Mouse (Mus musculus): ENCODE results near the gene Mat2b. TPM values are rescaled to one million over a fixed set of nuclear protein-coding genes. Genes with fewer than 3 reads are reported as not detected.
"Not testable (repeated sequence)": the region's sequence is repeated elsewhere in the genome, so short reads cannot be mapped to it uniquely, and the experiment has no call there.

Mat2b gene
- polyA plus RNA-seq, 1 experiment from 2014 or later, result 94.2 TPM

DNA sequence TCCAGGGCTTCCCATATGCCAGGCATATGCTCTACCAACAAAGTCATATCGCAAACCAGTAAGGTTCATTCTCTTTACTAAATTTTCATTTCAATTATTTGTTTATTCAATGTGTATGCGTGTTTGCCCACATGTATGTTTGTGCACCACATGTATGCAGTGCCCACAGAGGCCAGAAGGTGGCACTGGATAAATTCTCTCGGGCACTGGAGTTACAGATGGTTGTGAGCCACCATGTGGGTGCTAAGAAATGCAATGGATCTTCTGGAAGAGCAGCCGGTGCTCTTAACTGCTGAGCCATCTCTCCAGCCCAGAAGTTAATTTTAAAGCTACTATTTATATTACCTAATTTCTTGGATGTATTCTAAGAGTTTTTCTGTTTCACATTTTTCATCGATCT lies 20.5 kb upstream of the Mat2b start:
- no peak overlapping the region for H3K27ac ChIP-seq (ENCODE audit: low read depth, low read length)
- DNase-seq (ENCODE audit: low spot score) (no peak), ATAC-seq (replicated peaks; ENCODE audit: low FRiP score) (no peak)
- no peak overlapping the region for H3K4me2 ChIP-seq
- 94% methylated on average over 5 of the region's 5 CpGs for WGBS
- no peak overlapping the region for H3K4me3 ChIP-seq (ENCODE audit: low read depth, low read length)
- H3K4me1 ChIP-seq (replicated peaks; ENCODE audit: control insufficient read depth, insufficient read depth, low read length), result no peaks in the 10 kb centered on the region
- H3K36me3 ChIP-seq (ENCODE audit: control insufficient read depth, insufficient read depth, low read length), result peaks cover 74% of the 10 kb centered on the region
- H3K9me3 ChIP-seq (ENCODE audit: control insufficient read depth, low read length), result no peaks in the 10 kb centered on the region
- no peak overlapping the region for H3K9ac ChIP-seq (ENCODE audit: low read depth, low read length)
- H3K27me3 ChIP-seq (replicated peaks; ENCODE audit: control insufficient read depth, insufficient read depth, low read length), result no peaks in the 10 kb centered on the region

DNA sequence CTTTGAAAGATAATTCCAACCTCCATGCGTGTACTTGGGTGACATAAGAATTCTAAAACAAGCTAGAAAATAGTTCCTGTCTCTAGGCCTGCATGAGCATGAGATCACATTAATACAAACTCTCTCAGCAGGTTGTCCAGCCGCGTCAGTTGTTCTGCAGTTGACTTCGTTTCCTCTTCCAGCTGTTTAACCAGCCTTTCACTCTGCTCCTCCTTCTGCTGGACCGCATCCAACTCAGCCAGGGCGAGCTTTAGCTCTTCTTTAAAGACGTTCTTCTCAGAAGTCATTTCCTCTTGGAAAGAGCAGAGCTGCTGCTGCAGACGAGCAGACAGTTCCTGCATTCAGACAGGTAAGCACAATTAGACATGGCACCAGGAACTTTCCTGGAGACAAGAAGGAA lies 18.9 kb upstream of the Mat2b start:
- ATAC-seq (replicated peaks; ENCODE audit: low FRiP score) (no peak), DNase-seq (ENCODE audit: low spot score) (no peak)
- no peak overlapping the region for H3K4me3 ChIP-seq (ENCODE audit: low read depth, low read length)
- H3K27ac ChIP-seq (ENCODE audit: low read depth, low read length), result no peak overlapping the region
- H3K9me3 ChIP-seq (ENCODE audit: control insufficient read depth, low read length), result no peaks in the 10 kb centered on the region
- no peaks in the 10 kb centered on the region for H3K27me3 ChIP-seq (replicated peaks; ENCODE audit: control insufficient read depth, insufficient read depth, low read length)
- 92% methylated on average over 8 of the region's 8 CpGs for WGBS
- H3K4me1 ChIP-seq (replicated peaks; ENCODE audit: control insufficient read depth, insufficient read depth, low read length), result no peaks in the 10 kb centered on the region
- no peak overlapping the region for H3K4me2 ChIP-seq
- H3K9ac ChIP-seq (ENCODE audit: low read depth, low read length), result no peak overlapping the region
- peaks cover 76% of the 10 kb centered on the region for H3K36me3 ChIP-seq (ENCODE audit: control insufficient read depth, insufficient read depth, low read length)

DNA sequence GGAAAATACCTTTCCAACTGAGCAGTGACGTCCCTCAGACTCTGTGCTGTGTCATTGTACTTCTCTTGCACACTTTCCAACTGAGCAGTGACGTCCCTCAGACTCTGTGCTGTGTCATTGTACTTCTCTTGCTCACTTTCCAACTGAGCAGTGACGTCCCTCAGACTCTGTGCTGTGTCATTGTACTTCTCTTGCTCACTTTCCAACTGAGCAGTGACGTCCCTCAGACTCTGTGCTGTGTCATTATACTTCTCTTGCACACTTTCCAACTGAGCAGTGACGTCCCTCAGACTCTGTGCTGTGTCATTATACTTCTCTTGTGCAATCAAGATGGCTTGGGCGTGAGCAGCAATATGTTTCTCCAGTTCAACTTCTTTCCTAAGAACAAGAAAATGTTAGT lies 14.9 kb upstream of the Mat2b start:
- H3K4me2 ChIP-seq; H3K4me1 ChIP-seq (replicated peaks; ENCODE audit: control insufficient read depth, insufficient read depth, low read length); H3K27me3 ChIP-seq (replicated peaks; ENCODE audit: control insufficient read depth, insufficient read depth, low read length); H3K27ac ChIP-seq (ENCODE audit: low read depth, low read length); H3K9ac ChIP-seq (ENCODE audit: low read depth, low read length); DNase-seq (ENCODE audit: low spot score); ATAC-seq (replicated peaks; ENCODE audit: low FRiP score); H3K9me3 ChIP-seq (ENCODE audit: control insufficient read depth, low read length); H3K4me3 ChIP-seq (ENCODE audit: low read depth, low read length): not testable (repeated sequence)
- WGBS, result 84% methylated on average over 6 of the region's 6 CpGs
- H3K36me3 ChIP-seq (ENCODE audit: control insufficient read depth, insufficient read depth, low read length), result peaks cover 71% of the 10 kb centered on the region

DNA sequence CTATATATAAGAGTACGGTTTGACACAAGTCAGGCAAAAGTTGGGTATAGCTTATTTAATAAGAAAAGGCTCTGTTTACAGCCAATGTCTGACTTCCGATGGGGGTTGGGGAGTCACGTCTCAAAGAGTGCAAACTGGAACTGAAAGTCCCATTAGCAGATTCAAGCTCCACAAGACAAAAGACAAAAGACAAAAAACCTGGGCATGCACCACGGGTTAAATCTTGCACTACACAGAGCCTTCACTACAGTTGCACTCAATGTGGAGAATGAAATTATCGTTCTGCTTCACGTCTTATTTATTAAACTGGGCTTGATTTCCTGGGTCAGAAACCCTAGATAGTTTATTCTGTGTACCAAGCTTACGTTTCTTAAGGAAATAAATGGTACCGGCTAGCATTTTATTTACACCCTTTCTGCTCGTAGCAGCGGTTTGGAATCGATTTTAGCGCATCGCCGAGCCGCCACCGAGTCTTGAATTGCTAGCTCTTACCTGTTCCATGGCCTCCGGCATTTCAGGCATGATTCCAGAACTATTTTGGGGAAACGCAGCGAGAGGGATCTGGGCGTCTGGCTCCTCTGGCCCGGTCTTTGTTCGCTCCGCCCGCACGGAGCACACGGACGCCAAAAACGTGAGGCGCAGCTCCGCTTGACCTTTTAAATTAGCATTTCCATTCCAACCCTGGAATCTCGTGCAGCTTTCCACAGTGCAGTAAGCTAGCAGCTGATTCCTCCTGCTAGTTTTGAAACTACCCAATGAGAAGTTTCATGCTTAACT lies 504 bp downstream of the Mat2b start:
- ATAC-seq (replicated peaks; ENCODE audit: low FRiP score), result peak; percentile 14
- peak overlapping the region; percentile 89 for H3K4me3 ChIP-seq (ENCODE audit: low read depth, low read length)

DNA sequence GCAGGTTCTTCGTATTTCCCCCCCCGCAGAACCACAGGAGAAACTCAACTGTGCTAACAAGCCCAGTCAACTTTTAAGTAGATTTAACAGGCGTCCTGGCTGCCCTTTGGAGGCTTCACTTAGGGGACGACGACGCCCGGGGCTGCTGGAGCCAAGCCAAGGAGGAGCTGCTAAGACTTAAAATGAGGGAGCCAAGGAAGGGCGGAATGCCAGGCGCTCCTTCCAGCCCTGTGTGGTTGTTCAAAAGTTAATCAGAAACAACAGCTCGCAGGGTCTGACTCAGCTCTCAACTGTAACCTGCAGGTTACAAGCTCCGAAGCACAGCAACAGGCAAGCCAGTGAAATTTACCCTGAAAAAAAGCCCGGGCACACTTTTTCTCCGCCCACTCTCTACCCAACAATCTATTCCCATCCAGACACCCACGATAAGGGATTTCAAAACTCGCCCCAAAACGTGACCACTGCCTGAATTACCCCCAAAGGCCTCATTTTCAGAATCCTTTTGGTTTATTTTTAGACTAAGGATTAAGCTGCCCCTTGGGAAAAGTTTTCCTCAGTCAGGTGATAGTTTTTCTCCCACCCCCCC lies 1.5 kb downstream of the Mat2b start:
- Histone ChIP-seq H3K27ac (ENCODE audit: low read depth, low read length) (peak overlapping the region; percentile 100), H3K9me3 (ENCODE audit: control insufficient read depth, low read length) (no peaks in the 10 kb centered on the region), H3K4me2 (peak overlapping the region; percentile 99), H3K36me3 (ENCODE audit: control insufficient read depth, insufficient read depth, low read length) (no peaks in the 10 kb centered on the region), H3K9ac (ENCODE audit: low read depth, low read length) (peak overlapping the region; percentile 89), H3K4me3 (ENCODE audit: low read depth, low read length) (peak overlapping the region; percentile 89), H3K4me1 (replicated peaks; ENCODE audit: control insufficient read depth, insufficient read depth, low read length) (peaks cover 13% of the 10 kb centered on the region), H3K27me3 (replicated peaks; ENCODE audit: control insufficient read depth, insufficient read depth, low read length) (no peaks in the 10 kb centered on the region)
- peak; percentile 58 for ATAC-seq (replicated peaks; ENCODE audit: low FRiP score)
- DNase-seq (ENCODE audit: low spot score), result peak; percentile 70
- 1% methylated on average over 16 of the region's 16 CpGs for WGBS

More for the DNA sequence above, 504 bp downstream of the Mat2b start:
- Histone ChIP-seq H3K9me3 (ENCODE audit: control insufficient read depth, low read length) (no peaks in the 10 kb centered on the region; the same call in 1 of the 2 replicates), H3K4me2 (peak overlapping the region; percentile 99), H3K27me3 (replicated peaks; ENCODE audit: control insufficient read depth, insufficient read depth, low read length) (no peaks in the 10 kb centered on the region), H3K9ac (ENCODE audit: low read depth, low read length) (peak overlapping the region; percentile 89), H3K4me1 (replicated peaks; ENCODE audit: control insufficient read depth, insufficient read depth, low read length) (peaks cover 13% of the 10 kb centered on the region), H3K36me3 (ENCODE audit: control insufficient read depth, insufficient read depth, low read length) (no peaks in the 10 kb centered on the region), H3K27ac (ENCODE audit: low read depth, low read length) (peak overlapping the region; percentile 100)
- WGBS, result under 1% methylated on average over 31 of the region's 31 CpGs
- peak; percentile 65 for DNase-seq (ENCODE audit: low spot score)

DNA sequence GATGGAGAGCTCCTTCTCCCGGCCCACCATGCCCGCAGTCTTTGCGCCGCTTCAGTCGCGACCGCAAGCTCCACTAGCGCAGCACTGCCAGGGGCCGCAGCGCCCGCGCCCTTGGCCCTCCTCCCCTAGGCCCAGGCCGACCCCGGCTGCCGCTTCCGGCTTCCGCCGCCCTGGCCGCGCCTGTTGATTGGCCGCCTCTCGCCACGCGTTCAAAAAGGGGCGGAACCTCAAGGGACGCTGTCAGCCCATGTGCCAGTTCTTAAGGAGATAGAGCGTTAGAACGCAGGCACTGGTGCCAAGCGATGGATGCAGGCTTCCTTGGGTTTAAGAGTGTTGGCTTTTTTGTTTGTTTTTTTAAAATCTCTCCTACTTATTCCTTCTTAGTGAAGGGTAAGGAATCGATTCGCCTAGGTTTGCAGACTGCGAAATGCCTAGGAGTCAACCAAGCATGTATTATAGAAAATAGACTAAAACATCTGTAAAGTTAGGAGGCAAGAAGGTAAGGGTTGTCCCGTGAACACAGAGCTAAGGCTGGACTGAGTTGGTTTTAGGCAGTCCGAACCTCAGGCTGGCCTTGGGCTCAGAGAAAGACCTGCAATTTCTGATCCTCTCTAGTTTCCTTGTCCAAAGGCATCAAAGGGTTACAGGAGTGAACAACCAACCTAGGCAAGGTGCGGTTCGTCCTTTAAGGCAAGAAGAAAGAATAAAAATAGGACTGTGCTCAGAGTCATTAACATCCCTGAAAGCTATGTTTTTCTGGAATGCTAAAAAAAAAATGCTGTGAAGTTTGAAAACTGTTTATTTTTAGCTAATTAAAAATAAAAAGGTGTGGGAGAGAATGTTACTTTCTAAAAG lies 2.3 kb downstream of the Mat2b start:
- Histone ChIP-seq H3K9ac (ENCODE audit: low read depth, low read length) (peak overlapping the region; percentile 89), H3K27me3 (replicated peaks; ENCODE audit: control insufficient read depth, insufficient read depth, low read length) (no peaks in the 10 kb centered on the region), H3K27ac (ENCODE audit: low read depth, low read length) (peak overlapping the region; percentile 100), H3K4me3 (ENCODE audit: low read depth, low read length) (peak overlapping the region; percentile 89), H3K4me1 (replicated peaks; ENCODE audit: control insufficient read depth, insufficient read depth, low read length) (peaks cover 13% of the 10 kb centered on the region), H3K4me2 (peak overlapping the region; percentile 99), H3K9me3 (ENCODE audit: control insufficient read depth, low read length) (no peaks in the 10 kb centered on the region), H3K36me3 (ENCODE audit: control insufficient read depth, insufficient read depth, low read length) (no peaks in the 10 kb centered on the region)
- DNase-seq (ENCODE audit: low spot score) (peak; percentile 90), ATAC-seq (replicated peaks; ENCODE audit: low FRiP score) (peak; percentile 95)
- WGBS, result under 1% methylated on average over 36 of the region's 36 CpGs

DNA sequence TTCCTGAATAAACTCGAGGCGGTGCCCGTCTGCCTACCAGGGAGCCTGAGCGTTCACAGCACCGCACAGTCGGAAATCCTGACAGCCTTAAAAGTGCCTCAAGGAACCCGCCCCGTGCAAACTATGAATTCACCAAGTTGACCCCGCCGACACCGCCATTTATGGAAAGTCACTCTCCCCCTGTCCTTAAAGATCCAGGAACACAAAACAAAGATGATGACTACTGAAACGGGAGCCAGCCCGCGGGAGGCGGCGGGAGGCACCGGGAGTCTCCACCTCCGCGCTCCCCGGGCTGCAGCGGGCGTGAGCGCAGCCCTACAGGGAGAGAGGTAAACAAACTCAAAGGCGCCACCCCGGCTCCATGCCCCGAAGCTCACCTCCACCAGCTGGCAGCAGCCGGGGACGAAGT lies 2.9 kb downstream of the Mat2b start:
- Histone ChIP-seq H3K9ac (ENCODE audit: low read depth, low read length) (peak overlapping the region; percentile 89), H3K36me3 (ENCODE audit: control insufficient read depth, insufficient read depth, low read length) (peaks cover 3% of the 10 kb centered on the region; the same call in 1 of the 2 replicates), H3K4me2 (peak overlapping the region; percentile 99), H3K4me3 (ENCODE audit: low read depth, low read length) (peak overlapping the region; percentile 89), H3K27ac (ENCODE audit: low read depth, low read length) (peak overlapping the region; percentile 100), H3K27me3 (replicated peaks; ENCODE audit: control insufficient read depth, insufficient read depth, low read length) (no peaks in the 10 kb centered on the region), H3K9me3 (ENCODE audit: control insufficient read depth, low read length) (no peaks in the 10 kb centered on the region), H3K4me1 (replicated peaks; ENCODE audit: control insufficient read depth, insufficient read depth, low read length) (peaks cover 13% of the 10 kb centered on the region)
- ATAC-seq (replicated peaks; ENCODE audit: low FRiP score) (peak; percentile 76), DNase-seq (ENCODE audit: low spot score) (no peak)
- WGBS, result 1% methylated on average over 28 of the region's 28 CpGs

DNA sequence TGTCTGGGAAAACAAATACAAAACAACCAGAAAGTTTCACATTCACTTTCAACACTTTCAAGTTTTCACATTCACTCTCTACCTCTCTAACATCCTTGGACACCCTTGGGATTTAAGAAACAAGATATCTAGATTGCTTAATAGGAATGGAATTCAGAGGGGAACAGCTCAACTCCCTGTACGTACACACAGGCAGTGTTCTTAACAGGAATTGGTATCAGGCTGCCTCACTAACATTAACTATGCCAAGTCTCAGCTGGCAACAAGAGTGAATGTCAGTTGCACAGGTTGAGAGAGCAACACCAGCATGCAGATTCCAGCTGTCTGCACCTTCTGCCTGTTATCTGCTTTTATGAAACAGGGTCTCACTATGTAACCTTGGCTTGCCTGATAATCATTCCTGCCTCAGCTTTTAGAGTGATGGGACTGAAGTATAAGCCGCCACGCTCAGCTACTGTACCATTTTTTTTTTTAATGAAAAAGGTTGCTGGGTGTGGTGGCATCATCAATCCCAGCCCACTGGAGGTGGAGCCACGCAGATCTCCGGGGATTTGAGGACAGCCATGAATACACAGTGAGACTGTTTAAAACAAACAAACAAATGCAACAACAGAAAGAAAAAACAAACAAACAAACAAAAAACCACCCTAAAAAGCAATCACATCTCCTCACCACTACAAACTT lies 4.4 kb downstream of the Mat2b start:
- ATAC-seq (replicated peaks; ENCODE audit: low FRiP score), result no peak
- no peaks in the 10 kb centered on the region for H3K27me3 ChIP-seq (replicated peaks; ENCODE audit: control insufficient read depth, insufficient read depth, low read length)
- H3K4me2 ChIP-seq, result peak overlapping the region; percentile 99
- no peak overlapping the region for H3K9ac ChIP-seq (ENCODE audit: low read depth, low read length)
- peak overlapping the region; percentile 89 for H3K4me3 ChIP-seq (ENCODE audit: low read depth, low read length)
- peaks cover 3% of the 10 kb centered on the region for H3K36me3 ChIP-seq (ENCODE audit: control insufficient read depth, insufficient read depth, low read length)
- DNase-seq (ENCODE audit: low spot score), result no peak
- WGBS, result 65% methylated on average over 5 of the region's 5 CpGs
- no peaks in the 10 kb centered on the region for H3K9me3 ChIP-seq (ENCODE audit: control insufficient read depth, low read length)
- H3K27ac ChIP-seq (ENCODE audit: low read depth, low read length), result no peak overlapping the region
- H3K4me1 ChIP-seq (replicated peaks; ENCODE audit: control insufficient read depth, insufficient read depth, low read length), result peaks cover 13% of the 10 kb centered on the region
